Mouse (Mus musculus) cerebellum, postnatal 25 days (tissue): Measurements from ENCODE around the gene Pik3cd.

Experiments used
- DNase-seq, 2 experiments: peaks; one replicate each; pipeline ENCODE4 v3.0.0; 2021; ENCODE audit warnings: mixed read lengths in 2 of 2

The Pik3cd gene

DNA sequence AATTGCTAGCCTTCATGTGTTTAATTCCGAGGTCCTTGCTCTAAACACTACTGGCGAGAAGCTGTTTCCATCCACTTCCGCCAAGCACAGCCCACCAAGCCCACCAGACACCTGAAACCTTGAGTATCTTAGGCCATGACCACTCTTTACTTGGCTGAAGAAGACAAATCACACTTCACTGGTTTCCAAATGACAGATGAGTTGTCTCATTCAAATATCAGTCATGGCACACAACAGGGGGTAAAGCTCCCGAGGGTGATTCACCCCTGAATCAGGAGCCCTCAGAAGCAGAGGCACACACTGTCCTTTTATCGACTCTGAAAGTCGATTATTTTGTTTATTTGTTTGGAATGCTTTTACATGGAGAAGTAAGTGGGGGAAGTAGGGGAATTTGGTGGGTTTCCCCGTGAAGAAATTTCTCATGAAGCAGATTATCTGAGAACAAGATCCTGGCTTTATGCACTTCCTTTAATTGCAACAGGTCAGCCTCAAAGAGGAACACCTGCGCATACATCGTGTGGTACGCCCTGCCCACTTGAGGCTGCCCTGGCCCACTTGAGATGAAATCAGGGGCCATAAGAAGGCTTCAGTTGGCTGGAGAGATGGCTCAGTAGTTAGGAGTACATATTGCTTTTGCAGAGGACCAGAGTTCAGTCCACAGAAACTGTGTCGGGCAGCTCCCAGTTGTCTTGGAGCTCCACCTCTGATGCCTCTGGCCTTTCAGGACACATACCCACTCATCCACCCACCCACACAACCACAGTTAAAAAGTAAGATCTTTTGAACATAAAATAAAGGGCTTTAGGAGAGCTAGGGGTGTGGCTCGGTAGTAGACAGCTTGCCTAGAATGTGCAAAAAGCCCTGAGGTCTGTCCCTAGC lies 12.3 kb downstream of the Pik3cd start:
- no peak for DNase-seq

DNA sequence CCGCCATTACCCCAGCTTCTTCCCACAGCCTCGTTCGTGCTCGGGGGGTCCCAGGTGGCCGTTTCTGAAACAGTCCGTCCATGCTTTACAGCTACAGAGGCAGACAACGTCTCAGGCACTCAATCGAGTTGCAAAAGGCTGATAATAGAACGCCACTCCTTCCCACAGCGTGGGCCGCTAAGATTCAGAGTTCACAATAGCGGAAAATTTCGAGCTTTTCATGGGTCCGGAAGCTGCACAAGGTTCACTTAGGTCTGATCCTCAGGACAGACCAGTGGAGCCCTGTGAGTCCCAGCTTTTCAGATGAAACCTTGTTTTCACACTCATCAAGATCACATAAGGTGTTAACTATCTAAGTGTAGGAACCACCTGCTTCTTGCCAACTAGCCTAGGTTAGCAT lies 13.5 kb downstream of the Pik3cd start:
- no peak for DNase-seq

DNA sequence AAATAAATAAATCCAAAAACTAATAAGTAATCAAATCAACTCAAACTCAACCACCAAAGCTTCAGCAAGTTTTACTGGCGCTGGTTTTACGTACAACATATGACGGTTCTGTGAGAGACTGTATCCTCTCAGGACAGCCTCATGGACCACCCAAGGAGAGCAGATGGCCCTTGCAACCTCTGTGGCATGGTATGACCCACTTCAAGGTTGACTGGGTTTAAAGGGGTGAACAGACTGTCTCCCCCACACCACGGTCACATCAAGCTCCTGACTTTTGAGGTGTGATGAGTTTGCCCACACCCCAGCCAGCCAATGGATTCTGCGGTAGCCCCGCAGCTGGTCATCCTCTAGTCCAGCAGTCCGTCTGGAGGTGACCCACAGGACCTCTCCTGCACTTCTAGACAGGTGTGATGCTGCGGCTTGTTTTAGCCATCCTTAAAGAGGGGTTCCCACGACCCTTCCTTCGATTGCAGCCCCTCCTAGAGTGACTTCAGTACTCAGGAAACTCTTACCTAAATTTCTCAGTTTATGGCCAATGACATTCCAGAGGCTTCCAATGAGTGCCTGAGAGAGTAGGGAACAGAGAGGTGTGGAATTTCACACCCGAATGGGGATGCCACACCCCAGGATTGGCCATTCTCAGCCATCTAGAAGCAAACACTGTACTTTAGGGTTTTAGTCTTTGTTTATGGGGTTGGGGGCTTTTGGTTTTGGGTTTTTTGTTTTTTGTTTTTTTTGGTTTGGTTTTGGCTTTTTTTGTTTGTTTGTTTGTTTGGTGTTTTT lies 17.3 kb downstream of the Pik3cd start:
- no peak for DNase-seq

DNA sequence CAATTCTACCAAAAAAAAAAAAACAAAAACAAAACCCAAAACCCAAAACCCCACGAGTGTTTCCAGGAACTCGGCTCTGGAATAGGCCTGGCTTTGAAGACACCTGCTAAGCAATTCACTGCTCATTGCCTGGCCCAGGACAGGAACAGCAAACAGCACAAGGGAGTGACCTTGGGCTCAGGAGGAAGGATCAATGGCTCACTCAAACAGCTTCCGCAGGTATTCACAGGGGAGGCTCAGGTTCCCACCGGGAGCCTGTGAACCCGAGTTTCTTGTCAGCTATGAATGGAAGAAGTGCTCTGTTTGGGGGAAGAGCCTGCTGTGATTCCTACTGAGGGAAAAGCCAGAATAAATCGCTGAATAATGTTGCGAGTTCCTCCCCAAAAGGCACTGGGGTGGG lies 18.5 kb downstream of the Pik3cd start:
- no peak for DNase-seq

DNA sequence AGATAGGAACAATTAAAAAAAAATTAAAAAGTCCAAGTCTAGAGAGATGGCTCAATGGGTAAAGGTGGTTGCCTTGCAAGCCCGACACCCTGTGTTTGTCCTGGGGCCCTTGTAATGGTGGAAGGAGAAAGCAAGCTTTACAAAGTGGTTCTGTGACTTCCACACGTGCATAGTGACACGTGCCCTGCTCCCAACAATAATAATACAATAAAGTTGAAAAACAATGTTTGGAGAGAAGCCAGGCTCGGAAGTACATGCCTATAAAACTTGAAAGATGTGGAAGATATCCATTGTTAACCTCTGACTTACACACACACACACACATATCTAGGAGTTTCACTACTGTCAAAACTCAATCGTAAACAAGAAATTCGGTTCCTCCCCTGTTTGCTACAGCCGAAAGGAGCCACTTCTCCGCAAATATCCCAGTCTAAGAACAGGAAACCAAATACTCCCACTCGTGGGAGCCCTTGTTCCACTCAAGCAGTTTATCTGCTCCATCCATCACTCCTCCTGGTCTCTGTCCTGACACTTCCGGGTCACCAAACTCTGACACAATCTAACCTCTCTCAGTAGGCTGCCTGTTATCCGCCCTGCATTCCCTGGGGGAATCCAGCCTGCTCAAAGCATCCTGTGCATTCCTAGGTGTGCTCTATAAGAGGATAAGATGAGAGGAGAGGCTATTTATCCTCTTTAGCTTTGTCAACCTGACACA lies 23.2 kb downstream of the Pik3cd start:
- DNase-seq = no peak

DNA sequence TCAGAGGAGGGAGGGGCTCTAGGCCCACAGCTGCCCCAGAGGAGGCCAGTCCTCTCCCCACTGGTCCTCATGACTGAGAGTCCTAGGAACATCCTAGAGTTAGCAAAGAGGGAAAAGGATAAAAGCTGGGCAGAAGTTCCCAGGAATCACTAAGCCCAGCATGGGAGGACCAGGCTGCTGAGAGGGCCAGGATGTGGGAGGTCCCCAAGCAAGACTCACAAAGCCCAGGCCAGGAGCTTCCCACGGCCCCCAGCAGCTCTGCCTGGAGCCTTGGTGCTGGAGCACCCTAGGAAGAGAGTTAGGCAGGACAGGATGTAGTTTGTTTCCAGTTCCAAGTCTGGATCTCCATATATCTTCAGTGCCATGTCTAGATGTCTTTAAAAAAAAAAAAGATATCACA lies 24.4 kb downstream of the Pik3cd start:
- no peak for DNase-seq

DNA sequence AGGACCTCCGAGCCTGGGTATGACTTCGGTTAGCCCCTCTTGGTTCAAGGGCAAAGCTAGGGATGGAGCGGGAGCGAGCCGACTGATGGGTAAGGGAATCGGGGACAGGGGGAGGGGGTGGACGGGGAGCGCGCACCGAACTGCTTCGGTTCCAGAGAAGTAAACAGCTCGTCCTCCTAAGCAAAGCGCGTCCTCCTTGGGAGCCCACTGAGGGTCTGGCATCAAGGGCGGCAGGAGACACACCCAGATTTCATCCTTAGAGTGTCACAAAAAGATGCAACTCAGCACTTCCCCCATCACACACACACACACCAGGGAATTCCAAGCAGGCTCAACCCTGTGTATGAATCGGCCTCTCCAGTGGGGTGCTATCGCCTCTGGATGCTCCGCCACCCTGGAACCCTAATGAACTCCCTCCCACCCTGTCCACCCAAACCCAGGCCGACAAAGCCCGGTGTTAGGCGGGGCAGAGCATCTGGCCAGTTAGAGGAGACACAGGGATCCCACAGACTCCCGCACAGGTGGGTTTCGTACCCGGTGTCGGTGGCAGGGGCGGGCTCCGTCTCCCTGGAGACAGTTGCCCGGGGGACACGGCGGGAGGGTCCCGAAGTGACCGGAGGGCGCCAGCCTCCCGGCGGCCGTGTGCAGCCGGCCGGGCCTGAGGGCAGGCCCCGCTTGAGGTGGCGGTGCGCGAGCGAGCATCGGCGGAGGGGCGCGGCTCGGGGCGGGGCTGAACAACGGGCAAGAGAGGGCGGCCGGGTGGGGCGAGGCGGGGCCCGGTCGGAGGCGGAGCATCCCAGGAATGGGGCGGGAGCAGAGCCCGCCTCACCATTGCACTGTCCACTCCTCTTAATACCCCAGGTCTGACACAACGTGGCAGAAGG lies 26.8 kb downstream of the Pik3cd start:
- DNase-seq = peak; percentile 88 to 93

DNA sequence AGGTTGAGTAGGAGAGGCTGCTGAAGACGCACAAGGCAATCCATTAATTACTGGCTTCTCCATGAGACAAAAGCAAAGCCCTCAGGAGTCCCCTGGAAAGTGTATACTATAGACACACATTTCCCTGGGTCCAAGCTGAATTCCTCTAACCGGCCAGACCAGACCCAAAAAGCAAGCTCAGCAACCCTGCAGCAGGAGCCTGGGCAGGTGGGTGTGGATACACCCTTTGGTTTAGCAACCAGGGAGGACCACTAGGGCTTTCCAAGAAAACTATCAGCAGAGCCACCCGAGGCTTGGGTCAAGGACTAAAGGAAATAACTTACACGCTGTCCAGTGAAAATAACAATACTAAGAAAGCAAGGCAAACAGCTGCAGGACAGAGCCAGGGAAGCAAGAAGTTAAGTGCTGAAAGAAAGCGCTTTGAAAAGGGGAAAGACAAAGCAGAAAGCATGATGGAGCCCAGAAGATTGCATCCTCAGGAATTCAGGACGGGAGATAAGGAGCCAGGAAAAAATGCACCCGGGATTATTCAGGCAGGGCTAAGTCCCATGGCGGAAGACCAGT lies 27.5 kb downstream of the Pik3cd start:
- no peak for DNase-seq

DNA sequence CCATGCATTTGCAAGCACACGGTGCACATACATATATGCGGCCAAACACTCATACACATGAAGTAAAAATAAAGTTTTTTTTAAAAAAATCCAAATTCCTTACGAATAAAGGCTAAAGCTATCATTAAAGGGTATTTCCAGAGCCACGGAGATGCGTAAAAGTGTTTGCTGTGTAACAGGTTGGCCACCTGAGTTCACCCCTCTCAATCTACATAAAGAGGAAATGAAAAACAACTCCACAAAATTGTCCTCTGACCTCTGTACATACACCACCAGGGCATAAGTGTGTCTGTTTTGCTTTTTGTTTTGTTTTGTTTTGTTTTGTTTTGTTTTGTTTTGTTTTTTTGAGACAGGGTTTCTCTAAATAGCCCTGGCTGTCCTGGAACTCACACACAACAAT lies 29.6 kb downstream of the Pik3cd start:
- DNase-seq = no peak

DNA sequence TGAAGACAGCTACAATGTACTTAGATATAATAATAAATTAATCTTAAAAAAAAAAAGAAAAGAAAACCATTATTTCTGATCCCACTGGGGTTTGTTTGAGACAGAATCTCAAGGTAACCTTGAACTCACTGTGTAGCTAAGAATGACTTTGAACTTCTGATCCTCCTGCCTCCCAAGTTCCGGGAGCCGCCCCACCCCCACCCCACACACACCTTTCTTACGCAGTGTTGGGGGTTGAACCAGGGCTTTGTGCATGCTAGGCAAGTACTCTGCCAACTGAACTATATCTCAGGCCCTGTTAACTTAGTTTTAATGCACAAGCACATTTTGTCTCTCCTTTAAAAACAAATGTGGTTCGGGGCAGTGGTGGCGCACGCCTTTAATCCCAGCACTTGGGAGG lies 31.2 kb downstream of the Pik3cd start:
- no peak for DNase-seq

DNA sequence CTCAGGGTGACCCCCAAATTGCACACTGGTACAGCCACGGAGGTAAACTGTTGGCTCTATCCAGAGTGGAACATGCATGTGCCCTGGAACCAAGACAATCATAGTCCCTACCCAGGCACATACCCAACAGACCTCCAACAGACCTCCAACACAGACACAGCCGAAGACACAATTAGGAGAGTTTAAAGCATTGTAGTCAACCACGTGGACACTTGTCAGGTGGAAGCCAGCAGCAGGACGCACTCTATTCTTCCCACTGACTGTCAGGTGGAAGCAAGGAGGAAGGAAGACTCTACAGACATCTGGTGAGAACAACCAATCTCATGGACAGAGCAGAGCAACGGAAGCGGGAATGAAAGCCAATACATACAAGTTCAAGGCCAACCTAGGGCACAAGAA lies 36.7 kb downstream of the Pik3cd start:
- no peak for DNase-seq

DNA sequence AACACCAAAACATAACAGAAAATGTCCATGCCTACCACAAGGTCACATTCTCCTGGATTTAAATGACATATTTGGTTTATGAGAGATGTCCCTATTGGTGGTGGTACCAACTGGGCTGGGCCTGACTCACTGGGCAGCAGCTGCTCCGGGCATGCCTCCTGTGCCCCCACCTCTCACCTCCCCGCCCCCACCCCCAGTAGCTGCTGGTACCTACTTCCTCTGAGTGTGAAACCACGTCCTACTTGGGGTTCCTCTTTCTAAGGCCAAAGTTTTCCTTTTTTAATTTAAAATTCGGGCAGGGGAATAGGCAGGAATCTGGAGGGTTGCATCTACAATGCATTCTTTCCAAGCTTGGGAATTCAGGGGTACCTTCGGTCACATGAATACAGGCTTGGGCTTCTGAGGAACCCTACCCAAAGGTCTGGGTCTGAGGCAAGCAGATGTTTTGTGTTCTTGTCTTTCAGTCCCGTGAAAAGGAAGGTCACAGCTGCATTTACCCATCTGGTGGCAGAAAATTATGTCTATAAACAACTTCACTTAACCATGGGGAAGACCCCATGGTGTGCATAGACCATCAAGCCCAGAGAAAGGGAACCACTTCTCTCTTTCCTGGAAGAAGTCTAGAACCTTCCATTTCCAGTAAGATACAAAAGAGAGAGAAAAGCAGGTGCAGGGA lies 37.2 kb downstream of the Pik3cd start:
- no peak for DNase-seq

DNA sequence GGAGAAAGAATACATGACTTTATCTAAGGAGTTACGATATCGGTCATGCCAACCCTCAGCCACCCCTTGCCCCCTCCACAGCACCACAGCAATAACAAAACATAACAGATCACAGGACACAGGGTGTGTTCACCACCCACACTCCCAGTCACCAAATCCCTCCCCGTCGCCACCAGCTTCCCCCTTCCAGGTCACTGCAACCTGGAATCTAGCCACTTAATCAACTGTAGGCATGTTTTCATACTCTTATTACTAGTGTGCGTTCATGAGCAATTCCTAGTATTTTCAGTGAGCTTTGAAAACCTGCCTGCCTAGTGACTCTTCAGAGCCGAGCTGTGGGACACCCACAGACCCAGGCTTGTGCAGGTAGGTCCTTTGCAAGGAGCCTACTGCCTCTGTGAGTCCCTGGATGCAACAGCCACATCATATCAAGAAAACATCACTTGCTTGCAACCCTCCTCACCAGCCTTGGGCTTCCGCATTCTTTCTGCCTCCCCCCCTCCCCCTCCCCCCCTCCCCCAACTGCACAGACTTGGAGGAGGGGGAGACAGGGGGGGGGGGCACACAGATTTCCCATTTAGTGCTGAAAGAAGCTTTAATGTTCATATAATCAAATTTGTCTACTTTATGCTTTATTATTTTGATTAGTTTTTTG lies 38.4 kb downstream of the Pik3cd start:
- no peak for DNase-seq

DNA sequence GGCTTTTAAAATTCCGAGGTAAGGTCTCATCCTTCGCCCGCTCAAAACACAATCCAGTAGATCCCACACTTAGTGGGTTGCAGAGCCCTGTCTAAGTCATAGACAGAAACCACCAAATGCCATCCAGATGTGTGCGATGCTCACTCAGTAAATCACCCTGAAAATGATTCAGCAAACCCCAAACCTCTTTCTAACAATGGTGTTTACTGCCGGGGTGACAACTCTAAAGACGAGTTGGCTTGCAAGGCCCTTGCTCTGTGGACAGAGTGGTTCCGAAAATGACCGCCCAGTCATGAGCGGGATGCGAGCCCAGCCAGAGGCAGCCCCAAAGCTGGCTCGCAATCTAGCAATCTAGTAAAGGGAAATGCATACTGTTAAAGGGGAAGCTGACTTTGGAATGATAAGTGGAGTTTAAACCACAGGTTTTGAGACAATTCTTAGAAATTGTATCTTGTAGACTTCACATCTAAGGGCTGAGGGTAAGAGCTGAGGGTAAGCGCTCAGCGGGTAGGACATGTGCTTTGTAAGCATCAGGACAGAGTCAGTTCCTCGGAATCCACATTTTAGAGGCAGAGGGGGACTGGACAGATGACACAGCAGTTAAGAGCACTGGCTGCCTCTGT lies 40.3 kb downstream of the Pik3cd start:
- DNase-seq = no peak

DNA sequence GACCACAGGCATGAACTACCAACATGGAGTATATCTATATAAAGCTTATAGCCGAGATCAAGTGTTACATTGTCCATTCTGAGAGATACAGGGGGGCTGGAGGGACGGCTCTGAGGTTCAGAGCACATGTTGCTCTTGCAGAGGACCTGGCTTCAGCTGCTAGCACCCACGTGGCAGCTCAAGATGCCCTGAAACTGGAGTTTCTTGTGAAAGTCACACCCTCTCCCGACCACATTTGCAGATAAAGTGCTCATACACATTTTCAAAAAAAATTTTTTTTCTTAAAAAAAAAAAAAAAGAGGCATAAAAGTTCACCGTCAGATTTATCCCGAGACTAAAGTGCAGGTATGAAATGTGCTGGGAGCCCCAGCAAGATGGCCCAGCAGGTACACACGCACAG lies 41.8 kb downstream of the Pik3cd start:
- no peak for DNase-seq

DNA sequence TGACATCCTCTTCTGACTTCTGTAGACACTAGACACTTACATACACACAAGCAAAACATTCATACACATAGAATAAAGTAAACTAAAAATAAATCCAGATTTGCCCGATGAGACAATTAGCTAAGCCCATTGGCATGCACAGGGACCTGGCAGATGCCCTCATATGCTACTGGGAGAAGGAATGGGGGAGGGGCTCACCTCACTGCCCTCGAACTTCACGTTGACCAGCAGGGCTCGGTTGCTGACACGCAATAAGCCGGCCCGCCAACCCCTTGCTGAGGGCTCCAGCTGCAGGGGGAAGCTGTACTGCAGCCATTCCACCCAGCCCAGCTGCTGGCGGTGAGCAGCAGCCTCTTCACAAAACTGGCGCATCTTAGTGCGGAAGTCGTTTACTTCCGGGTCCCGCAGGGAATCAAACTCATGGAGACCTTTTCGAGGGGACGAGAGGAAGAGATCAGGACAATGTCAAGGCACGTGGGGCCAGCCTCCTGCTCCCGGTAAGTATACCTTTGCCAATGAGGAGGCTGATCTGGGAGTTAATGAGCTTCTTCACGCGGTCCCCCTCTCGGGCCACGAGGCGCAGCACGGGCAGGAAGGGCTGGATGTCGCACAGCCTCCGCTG lies 42.8 kb downstream of the Pik3cd start:
- DNase-seq = peak in 1 of 2 experiments; percentile 21

DNA sequence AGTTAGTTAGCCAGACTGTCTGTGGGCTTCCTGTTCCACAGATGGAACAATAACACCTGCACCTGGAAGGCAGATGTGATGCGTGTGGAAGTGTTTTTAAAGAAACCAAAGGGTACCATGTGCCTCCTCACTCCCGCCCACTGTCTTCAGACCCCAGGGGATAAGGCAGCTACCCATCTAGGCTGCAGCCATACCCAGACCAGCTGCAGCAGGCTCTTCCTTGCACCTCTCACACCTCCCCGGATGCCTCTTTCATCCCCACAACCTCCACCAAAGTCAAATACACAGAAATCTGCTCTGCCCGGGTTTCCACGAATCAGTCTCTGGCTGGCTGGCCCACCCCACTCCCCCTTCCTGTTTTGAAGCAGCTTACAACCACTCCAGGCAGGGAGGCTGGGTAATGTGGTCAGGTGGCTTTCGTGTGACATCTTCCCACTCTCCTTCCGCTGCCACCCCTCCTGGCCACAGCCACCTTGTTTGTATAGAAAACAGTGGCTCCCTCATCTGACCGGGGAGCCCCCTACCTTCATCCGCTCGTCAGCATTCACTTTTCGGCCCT lies 44.4 kb downstream of the Pik3cd start:
- no peak for DNase-seq

DNA sequence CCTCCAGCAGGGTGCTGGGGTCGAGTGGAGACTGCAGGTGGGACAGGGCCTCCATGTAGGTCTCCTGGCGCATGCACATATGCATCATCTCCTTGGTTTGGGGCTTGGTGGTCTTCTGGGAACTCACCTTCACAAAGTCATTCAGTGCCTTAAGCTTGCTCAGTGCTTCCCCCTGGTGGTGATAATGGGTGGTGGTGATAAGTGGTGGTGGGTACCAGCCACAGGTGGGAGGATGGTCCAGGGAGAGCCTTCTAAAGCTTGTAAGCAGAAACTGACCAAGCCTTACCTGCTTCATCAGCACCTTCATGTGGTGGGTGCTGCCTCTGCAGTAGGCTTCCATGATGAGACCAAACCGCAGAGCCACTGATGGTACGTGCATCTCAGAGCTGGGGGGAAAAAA lies 48.1 kb downstream of the Pik3cd start:
- peak in 1 of 2 experiments; percentile 72 for DNase-seq

DNA sequence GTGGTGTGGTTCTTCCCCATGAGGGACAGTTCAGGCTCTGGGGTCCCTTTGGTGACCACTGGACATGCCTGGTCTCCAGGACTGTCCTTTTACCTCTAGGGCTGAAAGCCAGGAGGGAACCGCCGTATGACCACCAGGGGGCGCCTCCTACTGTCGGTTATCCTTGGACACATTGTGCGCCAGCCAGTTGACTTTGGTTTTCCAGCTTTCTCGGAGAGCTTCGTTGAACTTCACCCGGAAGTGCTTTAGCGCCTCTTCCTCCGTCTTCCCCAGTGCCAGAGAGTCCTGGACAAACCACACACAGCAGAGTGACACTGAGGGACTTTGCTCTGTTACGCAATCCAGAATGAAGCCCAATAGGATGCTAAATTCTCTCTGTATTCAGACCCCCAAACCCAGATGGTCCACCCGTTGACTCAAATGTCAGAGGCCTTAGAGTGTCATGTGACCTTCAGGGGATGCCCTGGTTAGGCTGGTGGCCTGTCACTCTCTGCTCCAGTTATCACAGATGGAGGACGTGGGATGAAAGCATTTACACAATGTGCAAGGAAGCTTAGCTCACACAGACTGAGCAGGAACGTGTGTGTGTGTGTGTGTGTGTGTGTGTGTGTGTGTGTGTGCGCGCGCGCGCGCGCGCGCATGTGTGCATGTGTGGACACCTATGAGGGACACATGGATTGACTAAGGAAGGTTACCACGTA lies 51.7 kb downstream of the Pik3cd start:
- peak; percentile 80 to 89 for DNase-seq
